Mouse (Mus musculus) frontal cortex, postnatal 25 days (tissue): ENCODE measurements around the gene Nup93.

Experiments
- DNase-seq, 2 experiments: peaks; one replicate each; pipeline ENCODE4 v3.0.0; 2022; ENCODE audit warnings: low spot score in 2 of 2

Gene Nup93

DNA sequence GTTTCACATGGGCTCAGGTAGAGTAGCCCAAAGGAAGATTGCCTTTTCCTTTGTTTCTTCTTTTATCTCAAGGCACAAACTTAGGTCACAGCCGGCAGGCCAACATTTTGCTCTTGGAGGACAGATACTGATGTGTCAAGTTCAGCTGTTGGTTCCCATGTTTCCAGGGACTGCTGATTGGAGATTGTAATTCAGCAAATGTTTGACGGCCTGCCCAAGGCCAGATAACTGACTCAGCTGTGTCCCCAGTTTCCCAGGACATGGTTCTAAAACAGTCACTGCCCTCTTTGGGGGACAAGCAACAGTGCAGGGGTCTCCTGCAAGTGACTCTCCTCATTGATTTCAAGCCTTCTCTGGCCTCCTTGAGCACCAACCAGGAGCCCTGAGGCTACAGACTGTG, 105.7 kb downstream of the Nup93 start:
- DNase-seq = no peak

DNA sequence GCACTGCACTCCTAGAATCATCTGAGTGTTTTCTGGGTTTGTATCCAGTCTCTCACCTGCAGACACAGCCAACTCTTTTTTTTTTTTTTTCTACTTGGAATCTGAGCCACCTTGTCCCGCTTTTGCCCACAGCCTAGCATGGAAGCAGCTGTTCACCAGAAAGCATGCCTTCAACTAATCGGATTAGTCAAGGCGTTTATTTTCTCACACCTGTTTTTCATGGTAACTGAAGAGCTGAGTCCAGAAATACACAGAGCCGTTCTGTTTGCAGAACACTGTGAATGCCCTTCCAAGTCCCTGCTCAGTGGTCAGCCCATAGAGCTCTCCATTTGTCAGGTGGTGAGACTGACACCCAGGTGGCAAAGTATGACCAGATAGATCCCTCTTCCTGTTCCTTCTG, 107.7 kb downstream of the Nup93 start:
- no peak for DNase-seq

DNA sequence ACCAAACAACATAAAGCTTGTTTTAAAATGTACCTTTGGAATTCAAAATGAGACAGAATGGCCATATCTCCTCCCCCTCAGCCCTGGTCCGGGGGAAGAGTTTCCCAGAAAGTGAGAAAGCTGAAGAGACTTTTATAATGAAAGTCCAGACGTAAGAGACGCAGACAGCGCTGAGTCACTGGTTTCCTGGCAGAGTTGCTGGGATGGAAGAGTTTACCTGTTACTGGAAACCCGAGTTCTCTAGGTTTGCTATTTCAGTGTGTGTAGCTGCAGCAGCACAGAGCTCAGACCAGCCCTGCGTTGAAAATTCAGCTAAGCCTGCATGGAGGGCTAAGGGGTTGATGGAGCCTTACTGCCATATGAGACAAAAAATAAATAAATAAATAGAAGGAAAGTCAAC, 108.7 kb downstream of the Nup93 start:
- no peak for DNase-seq

DNA sequence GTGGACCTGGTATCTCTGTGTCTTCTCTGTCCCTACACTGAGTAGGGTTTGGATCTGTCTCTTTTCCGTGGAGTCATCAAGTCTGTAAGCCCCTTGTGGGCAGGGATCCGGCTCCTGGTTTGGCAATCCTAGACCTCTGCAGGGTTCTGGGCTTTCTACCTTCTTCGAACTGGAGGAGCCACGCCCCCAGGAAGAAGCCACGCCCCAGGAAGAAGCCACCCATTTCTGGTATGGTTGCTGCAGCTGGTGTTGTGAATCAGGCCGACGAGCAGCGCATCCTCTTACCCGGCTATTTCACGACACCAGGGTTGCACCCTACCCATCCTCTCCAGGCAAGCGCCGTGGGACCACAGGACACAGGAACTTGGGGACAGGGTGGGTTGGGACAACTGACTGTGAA, 109.7 kb downstream of the Nup93 start:
- DNase-seq = no peak

DNA sequence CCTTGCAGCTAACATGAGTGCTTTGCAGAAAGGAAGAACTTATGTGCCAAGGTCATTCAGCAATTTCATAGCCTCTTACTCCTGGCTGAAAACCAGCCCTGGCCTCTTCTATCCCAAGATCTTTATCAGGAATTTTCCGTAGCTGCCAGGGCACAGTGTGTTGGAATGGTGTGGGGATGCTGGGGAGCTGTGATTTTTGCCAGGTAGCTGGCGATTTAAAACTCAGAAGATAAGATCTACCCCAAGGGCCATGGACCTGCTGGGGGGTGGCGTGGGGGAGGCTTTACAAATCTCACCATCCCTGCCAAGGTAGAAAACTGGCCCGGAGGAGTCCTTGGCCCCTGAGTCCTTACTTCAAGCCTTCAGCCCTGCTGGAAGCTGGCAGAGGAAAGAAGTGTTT, 111.7 kb downstream of the Nup93 start:
- no peak for DNase-seq

DNA sequence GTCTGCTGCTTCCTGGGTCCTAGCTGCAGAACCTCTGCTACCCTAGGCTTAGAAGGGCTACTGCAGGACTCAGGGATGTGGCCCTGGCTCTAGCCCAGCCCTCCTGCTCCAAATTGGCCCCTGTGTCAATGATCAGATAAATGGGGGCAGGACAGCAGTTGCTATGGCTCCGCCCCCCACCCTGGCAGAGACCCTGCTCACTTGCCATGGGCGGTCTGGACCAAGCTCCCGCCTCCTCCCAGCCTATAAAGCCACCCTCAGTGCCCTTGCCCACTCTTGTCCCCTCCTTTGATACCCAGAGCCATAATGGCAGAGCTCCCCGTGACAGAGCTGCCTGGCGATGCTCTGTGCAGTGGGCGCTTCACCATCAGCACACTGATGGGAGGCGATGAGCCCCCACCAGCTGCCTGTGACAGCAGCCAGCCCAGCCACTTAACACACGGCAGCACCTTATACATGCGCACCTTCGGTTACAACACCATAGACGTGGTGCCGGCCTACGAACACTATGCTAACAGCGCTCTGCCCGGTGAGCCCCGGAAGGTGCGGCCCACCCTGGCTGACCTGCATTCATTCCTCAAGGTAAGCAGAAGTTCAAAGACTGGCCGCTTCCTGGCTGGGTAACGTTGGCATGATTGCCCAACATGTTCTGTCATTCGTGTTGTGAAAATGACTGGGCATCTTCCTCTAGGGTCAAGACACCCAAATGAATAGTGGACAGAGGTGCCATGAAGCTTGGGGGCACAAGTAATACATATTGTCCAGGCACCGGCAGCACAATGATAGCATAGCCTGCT, 114.8 kb downstream of the Nup93 start, which contains the start of gene Slc12a3:
Gene Slc12a3, plus strand, starts transcription at position 270 of the 797 bp plus-strand sequence.
- no peak for DNase-seq

DNA sequence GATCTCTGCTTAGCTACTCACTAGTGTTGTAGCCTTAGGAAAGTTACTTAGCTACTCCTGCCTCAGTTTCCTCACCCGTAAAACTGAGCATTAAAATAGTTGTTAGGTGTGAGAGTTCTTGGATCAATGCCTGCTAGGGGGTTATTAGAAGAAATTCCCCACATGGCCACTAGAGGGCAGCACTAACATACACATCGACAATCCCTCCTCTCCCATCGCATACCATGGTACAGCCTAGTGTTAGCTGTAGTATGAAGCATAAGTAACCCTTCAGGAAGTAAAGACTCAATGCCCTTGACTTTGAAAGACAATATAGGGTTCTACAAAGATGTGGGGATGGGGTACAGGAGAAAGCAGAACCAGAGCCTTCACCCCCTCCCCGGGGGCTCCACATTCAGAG, 116.4 kb downstream of the Nup93 start:
- no peak for DNase-seq

DNA sequence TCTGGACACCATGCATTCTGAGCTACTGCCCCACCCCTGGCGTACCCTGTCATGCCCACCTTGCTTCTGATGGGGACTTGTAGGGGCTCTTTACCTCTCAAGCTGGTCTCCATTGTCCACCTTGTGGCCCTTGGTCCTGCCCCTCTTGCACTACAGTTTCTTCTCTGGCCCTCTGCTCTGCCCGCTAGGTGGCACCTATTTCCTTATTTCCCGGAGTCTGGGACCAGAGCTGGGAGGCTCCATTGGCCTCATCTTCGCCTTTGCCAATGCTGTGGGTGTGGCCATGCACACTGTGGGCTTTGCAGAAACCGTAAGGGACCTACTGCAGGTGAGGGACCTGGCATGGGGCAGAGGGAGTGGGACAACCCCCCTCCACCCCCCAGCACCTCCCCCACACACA, 119.0 kb downstream of the Nup93 start:
- DNase-seq = no peak

DNA sequence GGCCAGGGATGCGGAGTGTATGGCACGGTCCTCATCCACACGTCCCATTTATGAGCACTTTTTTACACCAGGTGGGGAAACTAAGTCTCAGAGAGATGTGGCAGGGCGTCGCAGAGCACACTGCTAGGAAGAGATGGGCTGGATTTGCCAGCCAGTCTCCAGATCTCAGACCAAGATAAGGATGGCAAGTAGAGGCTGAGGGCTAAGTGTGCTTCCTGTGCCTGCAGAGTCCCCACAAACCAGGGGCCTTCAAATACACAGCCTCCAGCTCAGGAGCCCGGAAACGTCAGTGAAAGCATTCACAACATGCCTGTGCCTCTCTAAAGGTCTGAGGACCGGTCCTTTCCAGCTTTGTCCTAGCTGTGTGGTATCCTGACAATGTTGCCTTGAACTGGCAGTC, 123.2 kb downstream of the Nup93 start:
- DNase-seq = no peak

DNA sequence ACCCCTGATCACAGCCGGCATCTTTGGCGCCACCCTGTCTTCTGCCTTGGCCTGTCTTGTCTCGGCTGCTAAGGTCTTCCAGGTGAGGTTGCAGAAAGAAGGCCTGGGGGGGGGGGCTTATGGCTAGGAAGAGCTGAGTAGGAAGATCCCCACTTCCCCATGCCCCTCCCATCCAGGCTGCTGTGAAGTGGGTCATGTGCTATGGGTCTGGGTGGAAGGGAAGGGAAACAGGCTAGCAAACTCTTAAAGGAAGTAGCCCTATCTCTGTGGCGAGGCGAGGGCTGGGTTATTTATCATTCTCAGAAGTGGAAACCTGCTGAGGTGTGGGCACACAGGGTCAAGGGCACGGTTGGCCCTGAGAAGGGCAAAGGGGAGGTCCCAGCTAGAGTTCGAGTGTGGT, 126.4 kb downstream of the Nup93 start:
- DNase-seq = no peak

DNA sequence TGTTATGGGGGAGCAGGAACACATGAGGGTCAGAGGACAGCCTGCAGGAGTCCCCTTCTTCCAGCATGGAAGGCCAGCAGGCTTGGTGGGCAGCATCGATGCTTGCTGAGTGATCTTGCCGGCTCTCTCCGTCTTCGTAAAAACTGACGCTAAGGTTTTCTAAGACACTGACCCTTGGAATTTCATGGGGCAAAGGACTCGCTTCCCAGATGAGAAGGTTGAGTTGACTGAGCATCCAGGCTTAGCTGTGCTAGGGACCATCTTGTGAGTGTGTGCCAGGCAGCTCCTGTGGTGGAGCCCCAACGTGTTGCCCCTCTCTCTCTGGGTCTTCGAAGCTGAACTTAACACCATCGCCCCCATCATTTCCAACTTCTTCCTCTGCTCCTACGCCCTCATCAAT, 128.3 kb downstream of the Nup93 start:
- DNase-seq = no peak

DNA sequence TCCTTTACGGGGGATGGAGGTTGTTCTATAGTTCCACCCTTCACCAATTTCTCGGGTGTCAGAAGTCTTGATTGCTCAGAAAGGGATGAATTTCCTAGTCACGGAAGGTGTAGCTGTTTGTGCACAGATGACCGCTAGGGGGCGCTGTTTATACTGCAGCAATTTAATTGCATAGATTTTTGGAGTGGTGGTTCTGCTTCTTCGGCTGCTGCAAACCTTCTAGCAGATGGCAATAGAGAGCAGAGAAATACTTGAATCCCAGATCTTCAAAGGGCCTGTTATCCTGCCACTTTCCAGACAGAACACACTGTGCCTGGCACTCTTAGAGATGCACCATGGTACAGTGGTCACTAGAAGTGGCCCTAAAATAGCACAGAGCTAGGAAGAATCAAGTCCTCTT, 128.9 kb downstream of the Nup93 start:
- peak; percentile 67 to 73 for DNase-seq

DNA sequence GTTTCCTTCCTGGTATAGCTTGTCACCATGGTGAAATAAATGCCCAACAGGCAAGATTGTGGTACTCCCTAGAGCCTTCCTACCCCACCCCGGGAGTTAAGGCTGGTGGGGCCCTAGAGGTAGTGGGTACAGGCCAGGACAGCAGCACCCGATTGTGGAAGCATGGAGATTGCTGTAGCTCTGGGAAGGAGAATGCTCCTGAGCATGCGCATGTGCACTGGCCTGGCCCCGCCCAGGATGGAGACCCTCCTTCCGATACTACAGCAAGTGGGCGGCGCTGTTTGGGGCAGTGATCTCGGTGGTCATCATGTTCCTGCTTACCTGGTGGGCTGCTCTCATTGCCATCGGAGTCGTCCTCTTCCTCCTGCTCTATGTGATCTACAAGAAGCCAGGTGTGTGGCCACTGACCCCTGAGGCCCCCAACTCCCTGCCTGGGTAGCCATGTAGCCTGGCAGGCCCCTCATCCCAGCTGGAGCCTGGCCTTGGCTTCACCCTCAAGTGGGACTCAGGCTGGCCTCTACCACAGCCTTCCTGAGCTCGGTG, 129.5 kb downstream of the Nup93 start:
- DNase-seq = no peak

DNA sequence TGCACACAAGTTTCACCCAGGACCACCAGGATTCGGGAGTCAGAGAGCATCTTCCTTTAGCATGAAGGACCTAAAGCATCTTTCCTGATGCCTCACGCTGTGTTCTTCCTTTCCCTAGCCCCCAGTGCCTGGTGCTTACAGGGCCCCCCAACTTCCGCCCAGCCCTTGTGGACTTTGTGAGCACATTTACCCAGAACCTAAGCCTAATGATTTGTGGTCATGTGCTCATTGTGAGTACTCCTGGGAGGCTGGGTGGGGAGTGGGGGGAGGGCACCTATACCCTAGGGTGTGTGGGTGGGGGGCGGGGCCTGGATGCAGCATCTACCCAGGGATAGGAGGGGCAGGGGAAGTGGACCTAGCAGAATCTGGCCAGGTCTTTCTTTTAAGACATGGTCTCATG, 131.3 kb downstream of the Nup93 start:
- DNase-seq = no peak

DNA sequence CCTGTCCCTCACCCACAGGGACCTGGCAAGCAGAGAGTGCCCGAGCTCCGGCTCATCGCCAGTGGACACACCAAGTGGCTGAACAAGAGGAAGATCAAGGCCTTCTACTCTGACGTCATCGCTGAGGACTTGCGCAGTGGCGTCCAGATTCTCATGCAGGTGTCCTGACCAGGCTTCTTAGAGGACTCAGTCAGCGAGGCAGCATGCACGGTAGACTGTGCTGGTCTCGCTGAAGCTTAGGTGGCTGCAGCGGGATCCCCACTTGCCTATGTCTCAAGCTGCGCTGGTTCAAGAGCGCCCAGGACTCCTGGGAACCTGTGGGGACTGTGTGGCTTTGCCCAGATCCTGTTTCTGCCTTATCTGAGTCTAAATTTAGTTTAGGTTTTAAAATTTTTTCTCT, 131.9 kb downstream of the Nup93 start:
- DNase-seq = no peak

DNA sequence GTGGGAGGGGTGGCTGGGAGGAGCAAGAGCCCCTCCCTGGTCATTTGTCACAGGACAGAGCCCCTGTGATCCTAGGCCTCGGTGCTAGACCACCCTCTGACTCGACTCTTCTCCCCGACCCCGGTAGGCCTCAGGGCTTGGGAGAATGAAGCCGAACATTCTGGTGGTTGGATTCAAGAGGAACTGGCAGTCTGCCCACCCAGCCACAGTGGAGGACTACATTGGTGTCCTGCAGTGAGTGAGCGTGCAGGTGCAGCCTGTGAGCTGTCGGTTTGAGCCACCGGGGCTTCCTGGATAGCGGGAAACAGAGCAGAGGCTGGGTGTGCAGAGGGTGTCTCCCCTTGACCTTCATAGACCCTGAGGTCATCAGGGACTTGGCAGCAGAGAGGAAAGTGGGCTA, 134.1 kb downstream of the Nup93 start:
- DNase-seq = no peak

DNA sequence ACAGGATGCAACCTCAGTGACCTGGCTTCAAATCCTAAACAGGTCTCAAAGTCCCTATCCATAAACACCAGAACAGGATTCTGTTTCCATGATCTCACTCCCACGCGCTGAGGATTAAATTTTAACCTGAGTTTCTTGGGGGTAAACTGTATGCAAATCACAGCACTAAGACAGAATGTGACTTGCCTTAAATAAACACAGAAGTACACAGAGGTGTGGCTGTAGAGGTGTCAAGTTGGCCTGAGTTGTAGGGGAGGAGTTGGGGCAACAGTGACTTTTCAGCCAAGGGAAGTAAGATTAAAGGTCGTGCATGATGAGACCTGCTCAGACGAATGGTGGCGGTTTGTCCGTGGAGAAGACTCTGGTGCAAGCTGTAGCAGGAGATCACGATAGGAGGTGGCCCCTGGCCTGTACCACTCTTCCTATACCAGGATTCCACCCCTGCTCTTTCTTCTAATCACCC, 139.7 kb downstream of the Nup93 start:
- DNase-seq = no peak

DNA sequence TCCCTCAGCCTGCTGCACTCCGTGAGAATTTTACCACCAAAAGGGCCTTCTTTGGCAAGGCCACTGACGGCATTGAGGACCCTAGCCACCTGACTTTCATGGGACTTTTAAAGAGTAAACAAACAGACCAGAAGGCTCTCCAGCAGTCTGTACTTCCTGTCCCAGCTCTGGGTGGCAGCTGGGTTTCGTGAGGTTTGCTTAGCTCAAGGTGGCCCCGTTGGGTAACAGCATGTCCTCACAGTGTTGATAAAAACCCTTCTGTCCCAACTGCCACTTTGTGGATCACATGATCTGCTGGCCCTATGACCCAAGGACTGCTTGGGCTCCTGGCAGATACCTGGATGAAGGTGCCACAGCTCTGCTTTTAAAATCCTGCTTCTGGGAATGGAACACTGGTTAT, 140.2 kb downstream of the Nup93 start:
- no peak for DNase-seq

DNA sequence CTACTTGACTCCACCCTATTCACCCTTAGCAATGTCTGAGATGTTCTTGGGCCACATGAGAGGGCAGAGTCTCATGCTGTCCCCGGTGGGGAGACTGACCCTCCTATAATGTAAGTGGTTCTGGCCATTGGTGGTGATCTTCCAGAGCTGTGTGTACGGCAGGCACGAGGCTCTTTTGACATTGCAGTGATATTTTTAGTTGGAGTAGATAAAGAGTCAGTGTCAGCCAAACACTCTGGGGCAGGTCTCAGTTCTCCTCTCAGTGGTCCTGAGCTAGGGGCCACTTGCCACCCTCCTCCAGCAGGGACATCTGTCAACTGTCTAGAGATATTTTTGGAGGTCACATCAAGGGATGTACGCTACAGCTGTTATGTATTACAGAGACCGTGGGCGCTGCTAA, 142.9 kb downstream of the Nup93 start:
- no peak for DNase-seq

DNA sequence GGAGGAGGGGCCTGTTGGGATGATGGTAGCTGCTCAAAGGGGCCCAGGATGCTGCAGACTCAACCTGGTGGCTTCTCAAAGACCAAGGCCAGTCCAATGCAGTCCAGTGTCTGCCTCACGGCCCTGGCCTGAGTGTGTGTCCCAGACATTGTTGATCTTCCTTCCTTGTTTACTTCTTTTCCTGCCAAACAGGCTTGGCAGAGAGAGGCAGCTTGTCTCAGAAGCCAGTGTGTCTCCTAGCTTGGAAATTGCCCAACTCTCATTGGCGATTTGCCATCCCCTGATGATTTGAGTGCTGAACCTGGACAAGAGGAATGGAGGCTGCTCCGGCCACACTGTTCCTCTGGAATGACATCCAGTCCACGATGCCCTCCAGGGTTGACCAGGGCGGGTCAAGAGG, 144.2 kb downstream of the Nup93 start:
- peak; percentile 11 to 33 for DNase-seq

DNA sequence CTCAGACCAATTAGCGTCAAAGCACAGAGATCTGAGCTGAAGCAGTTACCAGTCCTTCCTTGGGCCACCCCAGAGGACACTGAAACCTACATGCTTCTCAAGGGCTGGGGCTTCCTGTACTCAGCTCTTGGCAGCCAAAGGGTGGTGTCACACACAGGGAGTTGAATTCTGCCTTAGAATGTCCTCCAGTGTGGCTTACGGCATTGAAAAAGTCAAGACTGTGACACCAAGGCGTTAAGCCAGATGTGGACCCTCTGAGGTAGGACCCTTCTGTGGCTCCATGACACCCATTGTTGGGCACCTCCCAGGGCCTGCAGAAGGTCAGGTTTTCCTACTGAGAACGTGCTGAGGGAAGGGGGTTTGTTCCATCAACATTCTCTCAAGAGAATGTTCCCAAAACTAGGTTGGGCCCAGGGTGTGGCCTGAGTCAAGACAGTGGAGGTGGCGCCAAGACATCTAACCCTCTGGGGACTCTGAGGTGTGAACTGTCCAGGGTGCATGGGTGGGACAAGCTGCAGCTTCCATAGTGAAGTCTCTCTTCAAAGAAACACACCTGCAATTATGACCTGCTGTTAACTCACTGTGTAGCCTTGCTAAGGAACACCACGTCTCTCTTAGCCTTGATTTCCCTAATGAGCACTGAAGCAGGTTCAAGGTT, 147.5 kb downstream of the Nup93 start:
- no peak for DNase-seq

DNA sequence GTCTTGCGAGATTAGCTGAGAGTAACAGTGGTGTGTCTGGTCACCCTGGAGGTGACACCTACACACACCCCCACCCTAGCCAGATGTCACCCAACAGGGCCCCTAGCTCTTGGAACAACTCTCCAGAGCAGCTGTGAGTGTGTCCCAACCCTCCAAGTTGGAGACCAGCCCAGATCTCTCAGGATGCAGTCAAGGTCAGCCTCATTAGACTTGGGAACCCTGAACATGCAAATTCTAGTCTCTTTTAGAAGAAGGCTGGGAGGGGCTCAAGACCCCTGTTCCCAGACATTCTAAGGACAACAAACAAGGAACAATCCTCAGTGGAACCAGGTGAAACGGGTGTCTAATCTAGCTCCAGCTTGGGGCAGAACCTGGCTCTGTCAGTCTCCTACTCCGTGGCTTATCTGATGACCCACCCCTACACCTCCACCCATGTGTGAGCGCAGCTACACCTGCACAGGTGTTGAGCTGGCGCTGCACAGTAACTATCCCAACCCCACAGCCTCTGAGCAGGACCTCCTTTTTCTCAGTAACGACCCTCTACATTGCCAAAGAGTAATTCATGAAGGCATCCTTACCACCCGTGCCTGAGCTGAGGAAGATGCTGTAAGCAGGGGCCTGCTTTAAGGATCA, 148.4 kb downstream of the Nup93 start:
- no peak for DNase-seq

DNA sequence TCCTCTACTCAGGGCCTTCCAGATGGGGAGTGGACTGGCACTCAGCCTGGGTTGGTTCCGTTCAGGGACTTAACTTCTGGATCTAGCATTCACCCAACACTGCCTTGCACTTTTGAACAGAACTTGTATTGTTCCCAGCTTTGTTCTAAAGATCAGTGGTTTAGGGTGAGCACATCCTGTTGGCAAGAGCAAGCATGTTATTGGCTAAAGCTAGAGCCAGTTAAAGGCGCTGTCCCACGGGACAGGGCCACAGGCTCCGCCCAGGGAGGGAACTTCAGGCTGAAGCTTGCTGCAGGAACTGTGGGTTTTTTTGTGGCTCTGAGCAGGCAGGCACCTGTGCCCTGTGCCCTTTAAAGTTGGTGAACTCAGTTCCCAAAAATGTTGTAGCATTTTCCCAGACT, 148.9 kb downstream of the Nup93 start:
- no peak for DNase-seq
